Comparison of ENCODE assay signal across 17 mouse cellular contexts in the genomic region with DNA sequence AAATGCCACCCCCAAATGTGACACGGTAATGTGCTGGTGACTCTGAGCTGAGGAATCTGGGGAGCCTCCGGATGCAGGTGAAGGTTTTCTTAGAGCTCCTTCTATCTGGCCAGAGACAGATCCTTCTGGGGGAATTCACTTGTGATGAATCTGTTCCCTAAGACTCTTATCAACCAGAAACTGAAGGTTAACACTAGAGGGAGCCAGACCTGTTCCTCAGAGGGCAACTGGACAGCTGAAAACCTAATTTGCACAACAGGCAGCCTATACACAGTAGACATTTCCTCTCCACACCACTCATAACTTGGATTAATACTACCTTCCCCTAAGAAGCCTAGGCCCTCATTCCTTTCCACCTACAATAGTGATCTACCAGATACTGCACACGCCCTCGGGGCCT.
A peak's percentile ranks its signal among the peaks of the same experiment; 100 is the strongest.
DNase-seq lines count a peak whose midpoint lies in the region; ATAC-seq and TF ChIP-seq lines count a peak whose summit lies in the region.
"Had no signal": no experiment of that assay in that cellular context is flagged by ENCODE, and none has a peak within 500 bp of the region (broad histone marks: within the 10 kb centered on the region; RNA-seq: fewer than 3 reads in every experiment).

No protein-coding gene starts in this region.

- H3K4me2 ChIP-seq in kidney, postnatal 0 days (ENCODE audit: low read length) = no peak overlapping the region
- no peak overlapping the region for H3K4me2 ChIP-seq in midbrain, postnatal 0 days (ENCODE audit: low read depth, low read length, poor library complexity, severe bottlenecking)
- no peak overlapping the region for H3K4me2 ChIP-seq in midbrain, embryonic 13.5 days (replicated peaks)
- no peak overlapping the region for H3K4me2 ChIP-seq in stomach, postnatal 0 days (replicated peaks; ENCODE audit: low read depth)
- H3K4me2 ChIP-seq: embryonic facial prominence, embryonic 15.5 days; liver, embryonic 15.5 days; midbrain, embryonic 12.5 days; neural tube, embryonic 15.5 days had no signal

- DNase-seq in cerebellum, postnatal 10 days = peak; percentile 27 to 51
- no peak for DNase-seq in cerebellum, adult 18-20 months
- DNase-seq in kidney, postnatal 0 days (ENCODE audit: low spot score) = peak; percentile 67
- DNase-seq in kidney, adult 11 months = no peak
- DNase-seq in midbrain, postnatal 0 days (ENCODE audit: low spot score) = peak; percentile 63
- DNase-seq in stomach, postnatal 0 days (ENCODE audit: low spot score) = no peak
- no peak for DNase-seq in layer of hippocampus, postnatal 10 days (ENCODE audit: low spot score in 2 of 2)
- DNase-seq: adrenal gland, postnatal 25 days; cerebellum, adult 11 months; heart, adult 18-20 months; right cerebral cortex, postnatal 14 days; thymus, postnatal 36 days had no signal

- no peaks in the 10 kb centered on the region for H3K36me3 ChIP-seq in kidney, postnatal 0 days (ENCODE audit: insufficient read depth, low read length)
- no peaks in the 10 kb centered on the region for H3K36me3 ChIP-seq in midbrain, postnatal 0 days (ENCODE audit: insufficient read depth, low read length)
- no peaks in the 10 kb centered on the region for H3K36me3 ChIP-seq in midbrain, embryonic 13.5 days
- H3K36me3 ChIP-seq in stomach, postnatal 0 days (ENCODE audit: control insufficient read depth, insufficient read depth, low read length) = no peaks in the 10 kb centered on the region
- H3K36me3 ChIP-seq: embryonic facial prominence, embryonic 15.5 days; liver, embryonic 15.5 days; midbrain, embryonic 12.5 days; neural tube, embryonic 15.5 days had no signal

- no peak overlapping the region for H3K27ac ChIP-seq in kidney, postnatal 0 days
- H3K27ac ChIP-seq in midbrain, postnatal 0 days (ENCODE audit: low read depth, low read length) = no peak overlapping the region
- H3K27ac ChIP-seq in midbrain, embryonic 13.5 days = no peak overlapping the region
- no peak overlapping the region for H3K27ac ChIP-seq in stomach, postnatal 0 days (replicated peaks)
- H3K27ac ChIP-seq: embryonic facial prominence, embryonic 15.5 days; liver, embryonic 15.5 days; midbrain, embryonic 12.5 days; neural tube, embryonic 15.5 days had no signal

- H3K9me3 ChIP-seq in kidney, postnatal 0 days (replicated peaks; ENCODE audit: low read length) = no peaks in the 10 kb centered on the region
- H3K9me3 ChIP-seq in midbrain, postnatal 0 days (ENCODE audit: low read length) = no peaks in the 10 kb centered on the region
- H3K9me3 ChIP-seq in midbrain, embryonic 13.5 days = no peaks in the 10 kb centered on the region
- no peaks in the 10 kb centered on the region for H3K9me3 ChIP-seq in stomach, postnatal 0 days (ENCODE audit: control insufficient read depth, low read length)
- H3K9me3 ChIP-seq: embryonic facial prominence, embryonic 15.5 days; liver, embryonic 15.5 days; midbrain, embryonic 12.5 days; neural tube, embryonic 15.5 days had no signal

- H3K27me3 ChIP-seq in kidney, postnatal 0 days (ENCODE audit: insufficient read depth, low read length) = no peaks in the 10 kb centered on the region
- H3K27me3 ChIP-seq in midbrain, postnatal 0 days (ENCODE audit: insufficient read depth, low read length) = no peaks in the 10 kb centered on the region
- H3K27me3 ChIP-seq in midbrain, embryonic 13.5 days = no peaks in the 10 kb centered on the region
- no peaks in the 10 kb centered on the region for H3K27me3 ChIP-seq in stomach, postnatal 0 days (ENCODE audit: control insufficient read depth, insufficient read depth, low read length)
- H3K27me3 ChIP-seq: embryonic facial prominence, embryonic 15.5 days; liver, embryonic 15.5 days; neural tube, embryonic 15.5 days had no signal

- no peak overlapping the region for H3K9ac ChIP-seq in kidney, postnatal 0 days (ENCODE audit: low read depth, low read length)
- no peak overlapping the region for H3K9ac ChIP-seq in midbrain, postnatal 0 days (replicated peaks; ENCODE audit: low read length, poor library complexity, severe bottlenecking)
- no peak overlapping the region for H3K9ac ChIP-seq in midbrain, embryonic 13.5 days (replicated peaks)
- H3K9ac ChIP-seq in stomach, postnatal 0 days (ENCODE audit: low read length) = no peak overlapping the region
- H3K9ac ChIP-seq: embryonic facial prominence, embryonic 15.5 days; liver, embryonic 15.5 days; midbrain, embryonic 12.5 days; neural tube, embryonic 15.5 days had no signal

- TF ChIP-seq CTCF in kidney, postnatal 0 days (IDR thresholded peaks at IDR 0.05; ENCODE audit: low read depth) = peak; percentile 70
- TF ChIP-seq CTCF in midbrain, postnatal 0 days (IDR thresholded peaks at IDR 0.05) = peak; percentile 67
- peak; percentile 66 for TF ChIP-seq CTCF in stomach, postnatal 0 days (IDR thresholded peaks at IDR 0.05; ENCODE audit: low read depth)

- no peak for TF ChIP-seq EP300 in stomach, postnatal 0 days (optimal IDR thresholded peaks at IDR 0.05)

- no peak overlapping the region for H3K4me3 ChIP-seq in kidney, postnatal 0 days (replicated peaks; ENCODE audit: low read depth, low read length)
- no peak overlapping the region for H3K4me3 ChIP-seq in midbrain, postnatal 0 days (ENCODE audit: low read depth, low read length)
- no peak overlapping the region for H3K4me3 ChIP-seq in midbrain, embryonic 13.5 days (replicated peaks)
- H3K4me3 ChIP-seq in stomach, postnatal 0 days (ENCODE audit: low read depth, low read length) = no peak overlapping the region
- H3K4me3 ChIP-seq: embryonic facial prominence, embryonic 15.5 days; liver, embryonic 15.5 days; midbrain, embryonic 12.5 days; neural tube, embryonic 15.5 days had no signal

- no peak for ATAC-seq in kidney, postnatal 0 days (replicated peaks; ENCODE audit: low FRiP score, low read depth)
- ATAC-seq in midbrain, postnatal 0 days (ENCODE audit: low FRiP score) = no peak
- no peak for ATAC-seq in midbrain, embryonic 13.5 days
- ATAC-seq in stomach, postnatal 0 days (ENCODE audit: low FRiP score, low TSS enrichment) = no peak

- 77% methylated on average over 4 of the region's 4 CpGs for WGBS in kidney, postnatal 0 days
- WGBS in midbrain, postnatal 0 days = 76% methylated on average over 4 of the region's 4 CpGs
- WGBS in midbrain, embryonic 13.5 days = 80% methylated on average over 4 of the region's 4 CpGs
- 71% methylated on average over 4 of the region's 4 CpGs for WGBS in stomach, postnatal 0 days

- H3K4me1 ChIP-seq in kidney, postnatal 0 days (replicated peaks; ENCODE audit: insufficient read depth, low read length) = no peaks in the 10 kb centered on the region
- H3K4me1 ChIP-seq in midbrain, postnatal 0 days (ENCODE audit: insufficient read depth, low read length) = peaks cover 10% of the 10 kb centered on the region; the same call in 1 of the 2 replicates
- peaks cover 53% of the 10 kb centered on the region for H3K4me1 ChIP-seq in midbrain, embryonic 13.5 days (replicated peaks)
- no peaks in the 10 kb centered on the region for H3K4me1 ChIP-seq in stomach, postnatal 0 days (replicated peaks; ENCODE audit: control insufficient read depth, insufficient read depth)
- H3K4me1 ChIP-seq: liver, embryonic 15.5 days had no signal

Comparison
In these comparisons a context has a peak if more than half of its experiments do, and no peak if none do; other contexts are left out.
1. DNase-seq: peak in cerebellum, postnatal 10 days (2 of 2), kidney, postnatal 0 days (single experiment) and midbrain, postnatal 0 days (single experiment); none in cerebellum, adult 18-20 months (0 of 2), kidney, adult 11 months (single experiment), stomach, postnatal 0 days (single experiment) and layer of hippocampus, postnatal 10 days (0 of 2).
2. Peak in every context shown above with its lines, with median percentiles within 50 percentile points of each other: CTCF ChIP-seq.